Mouse (Mus musculus) embryonic facial prominence, embryonic 12.5 days (tissue): Measurements from ENCODE around the gene Rcan3. TPM values are rescaled to one million over a fixed set of nuclear protein-coding genes. Genes with fewer than 3 reads are reported as not detected.

Experiments used
- ATAC-seq: fragments of 200-750 bp; cut with Nextera tagmentation; 2 replicates; pipeline ENCODE4 v1.8.0; 2017; ENCODE audit not compliant: insufficient number of reproducible peaks, insufficient read depth, low FRiP score, low TSS enrichment
- H3K27ac ChIP-seq: fragments of 300-500 bp; sonication (generic); 2 replicates; pipeline ENCODE4 v1.5.1; 2016; ENCODE audit warnings: mild to moderate bottlenecking
- H3K27me3 ChIP-seq: fragments of 300-500 bp; sonication (generic); 2 replicates; pipeline ENCODE4 v1.6.1; 2016; ENCODE audit warnings: mild to moderate bottlenecking, moderate library complexity
- H3K36me3 ChIP-seq: fragments of 300-500 bp; sonication (generic); 2 replicates; pipeline ENCODE4 v1.6.1; 2016; ENCODE audit warnings: mild to moderate bottlenecking
- H3K4me1 ChIP-seq: fragments of 300-500 bp; sonication (generic); 2 replicates; pipeline ENCODE4 v1.6.1; 2016
- H3K4me2 ChIP-seq: fragments of 300-500 bp; sonication (generic); replicated peaks from 2 replicates; pipeline ENCODE4 v1.6.1; 2016; ENCODE audit warnings: mild to moderate bottlenecking, moderate library complexity
- H3K4me3 ChIP-seq: fragments of 300-500 bp; sonication (generic); 2 replicates; pipeline ENCODE4 v1.5.1; 2016; ENCODE audit warnings: mild to moderate bottlenecking
- H3K9ac ChIP-seq: fragments of 300-500 bp; sonication (generic); 2 replicates; pipeline ENCODE4 v1.6.1; 2016; ENCODE audit warnings: mild to moderate bottlenecking, moderate library complexity
- H3K9me3 ChIP-seq: fragments of 300-500 bp; sonication (generic); 2 replicates; pipeline ENCODE4 v1.6.1; 2016; ENCODE audit warnings: mild to moderate bottlenecking, moderate library complexity
- WGBS: fragments of 180-500 bp; shearing (Covaris S2); methylation state at CpG from one replicate; pipeline ENCODE4 v1.1.7; 2016; 5-methylcytosine and 5-hydroxymethylcytosine counted together
- microRNA counts: library from miRNA; unstranded; fragments of <30 nt; microRNA quantifications from one replicate; lab custom pipeline; 2017
- microRNA-seq: library from miRNA; unstranded; fragments of <30 nt; microRNA quantifications from one replicate; pipeline ENCODE4, GENCODE M21; 2017
- polyA plus RNA-seq: library from polyadenylated mRNA; unstranded; fragments of >200 nt; fragmentation: Nextera tagmentation; extraction: Ambion mirVana; gene quantifications from 2 replicates; pipeline ENCODE4 v1.2.1, GENCODE M21; 2016

Gene Rcan3
- polyA plus RNA-seq, 1 experiment from 2014 or later, result 17.2 TPM

DNA sequence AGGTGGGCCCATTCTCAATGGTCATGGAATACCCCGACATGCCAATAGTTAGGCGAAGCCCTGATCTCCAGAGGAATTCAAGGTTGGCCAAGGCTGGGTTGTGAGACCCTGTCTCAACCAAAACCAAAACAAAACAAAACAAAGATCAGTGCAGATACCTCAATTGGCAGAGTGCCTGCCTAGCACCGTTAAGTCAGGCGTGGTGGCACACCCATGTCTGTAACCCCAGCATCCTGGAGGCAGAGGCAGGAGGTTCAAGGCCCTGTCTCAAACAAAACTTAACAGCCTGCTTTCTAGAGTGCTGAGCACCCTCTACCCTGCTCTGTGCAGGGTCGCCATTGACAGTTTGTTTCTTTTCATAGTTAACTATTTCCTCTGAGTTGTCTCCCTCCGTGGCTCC, 42.6 kb downstream of the Rcan3 start:
- no peak overlapping the region for H3K9ac ChIP-seq
- peaks cover 8% of the 10 kb centered on the region; the same call in 1 of the 2 replicates for H3K27me3 ChIP-seq
- ATAC-seq, result no peak
- H3K27ac ChIP-seq, result no peak overlapping the region
- H3K36me3 ChIP-seq, result no peaks in the 10 kb centered on the region
- no peaks in the 10 kb centered on the region; the same call in 1 of the 2 replicates for H3K4me1 ChIP-seq
- H3K4me3 ChIP-seq, result no peak overlapping the region
- peaks cover 4% of the 10 kb centered on the region; the same call in 1 of the 2 replicates for H3K9me3 ChIP-seq
- 76% methylated on average over 6 of the region's 6 CpGs for WGBS
- no peak overlapping the region for H3K4me2 ChIP-seq

DNA sequence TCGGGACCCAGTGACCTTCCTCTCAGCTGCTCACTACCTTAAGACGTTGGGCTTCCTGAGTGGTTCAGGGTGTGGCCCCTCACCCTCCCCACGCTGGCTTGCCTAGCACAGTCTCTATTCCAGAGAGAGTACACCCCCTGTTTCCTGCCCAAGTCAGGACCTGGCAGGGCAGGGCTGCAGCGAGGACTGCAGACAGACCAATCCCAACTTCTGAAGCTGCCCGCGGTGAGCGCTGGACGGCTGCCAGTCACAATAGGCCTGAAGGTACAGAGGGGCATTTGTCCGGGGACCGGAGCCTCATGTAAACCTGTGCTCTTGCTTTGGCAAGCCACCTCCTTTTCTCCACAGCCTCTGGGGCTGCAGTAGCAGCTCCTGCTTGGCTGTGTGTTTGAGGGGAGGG, 48.0 kb downstream of the Rcan3 start:
- Histone ChIP-seq H3K27ac (no peak overlapping the region), H3K4me2 (no peak overlapping the region), H3K9me3 (no peaks in the 10 kb centered on the region), H3K36me3 (no peaks in the 10 kb centered on the region), H3K4me1 (no peaks in the 10 kb centered on the region), H3K4me3 (no peak overlapping the region), H3K9ac (no peak overlapping the region), H3K27me3 (peaks cover 4% of the 10 kb centered on the region; the same call in 1 of the 2 replicates)
- WGBS, result 41% methylated on average over 10 of the region's 10 CpGs
- peak; percentile 43; the same call in 1 of the 2 replicates for ATAC-seq

DNA sequence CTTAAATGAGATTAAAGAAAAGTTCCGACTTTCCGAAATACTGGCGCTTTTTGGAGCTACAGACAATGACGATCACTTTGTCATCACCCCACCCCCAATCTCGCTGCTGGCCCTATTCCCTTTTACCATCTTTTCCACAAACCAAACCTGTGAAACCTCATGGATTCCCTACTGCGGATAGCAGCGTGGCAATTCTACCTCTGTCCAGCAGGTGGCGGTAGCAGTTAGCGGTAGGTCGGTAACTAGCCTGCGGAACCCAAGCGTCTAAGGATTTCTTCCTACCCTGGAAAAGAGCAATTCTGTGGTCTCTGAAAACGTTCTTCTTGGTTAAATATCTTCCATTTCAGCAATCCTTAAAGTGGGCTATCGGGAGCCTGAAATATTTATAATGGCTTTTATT, 51.3 kb downstream of the Rcan3 start:
- no peaks in the 10 kb centered on the region for H3K36me3 ChIP-seq
- no peak overlapping the region for H3K9ac ChIP-seq
- 5% methylated on average over 14 of the region's 14 CpGs for WGBS
- peaks cover 7% of the 10 kb centered on the region; the same call in 1 of the 2 replicates for H3K27me3 ChIP-seq
- H3K4me3 ChIP-seq, result no peak overlapping the region
- ATAC-seq, result no peak
- no peaks in the 10 kb centered on the region for H3K9me3 ChIP-seq
- H3K4me2 ChIP-seq, result no peak overlapping the region
- H3K27ac ChIP-seq, result no peak overlapping the region
- no peaks in the 10 kb centered on the region for H3K4me1 ChIP-seq

- H3K4me1 ChIP-seq, result no peaks in the 10 kb centered on the region
- no peak for ATAC-seq
- no peak overlapping the region for H3K27ac ChIP-seq
- no peak overlapping the region for H3K4me3 ChIP-seq
- peaks cover 7% of the 10 kb centered on the region; the same call in 1 of the 2 replicates for H3K27me3 ChIP-seq
- WGBS, result 41% methylated on average over 8 of the region's 8 CpGs
- no peaks in the 10 kb centered on the region for H3K9me3 ChIP-seq
- no peak overlapping the region for H3K9ac ChIP-seq
- H3K4me2 ChIP-seq, result no peak overlapping the region
- H3K36me3 ChIP-seq, result no peaks in the 10 kb centered on the region
These were observed 52.3 kb downstream of the Rcan3 start for GRCm38 (mm10) chr4:135381355-135381754.

DNA sequence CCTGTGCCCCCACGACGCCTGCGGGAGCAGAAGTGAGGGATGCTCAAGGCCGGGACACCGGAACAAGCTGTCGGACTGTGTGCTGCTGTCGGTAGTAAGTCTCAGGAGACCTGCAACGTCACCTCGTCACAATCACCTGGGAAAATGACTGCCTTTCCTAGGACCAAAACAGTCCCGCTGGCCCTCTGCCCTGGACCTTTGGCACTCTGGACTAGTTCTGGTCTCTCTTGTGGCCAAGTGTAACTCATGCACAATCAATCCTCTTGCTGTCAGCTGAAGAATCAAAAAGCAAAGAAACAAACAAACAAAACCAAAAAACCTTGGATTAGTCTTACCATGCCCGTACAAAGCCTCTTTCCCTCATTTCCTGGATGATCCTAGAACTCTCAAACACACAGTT, 56.4 kb downstream of the Rcan3 start:
- H3K27me3 ChIP-seq, result 0 out of 2 replicates have a peak, but pooled peaks cover 3% of the 10 kb centered on the region
- no peak overlapping the region for H3K9ac ChIP-seq
- no peaks in the 10 kb centered on the region for H3K4me1 ChIP-seq
- no peak overlapping the region for H3K4me2 ChIP-seq
- no peaks in the 10 kb centered on the region for H3K36me3 ChIP-seq
- no peak for ATAC-seq
- no peak overlapping the region for H3K27ac ChIP-seq
- no peak overlapping the region for H3K4me3 ChIP-seq
- 83% methylated on average over 11 of the region's 11 CpGs for WGBS
- H3K9me3 ChIP-seq, result peaks cover 4% of the 10 kb centered on the region; the same call in 1 of the 2 replicates

GRCm38 (mm10) chr4:135375444-135375843, 58.2 kb downstream of the Rcan3 start:
- H3K4me1 ChIP-seq, result no peaks in the 10 kb centered on the region
- no peak overlapping the region for H3K27ac ChIP-seq
- no peaks in the 10 kb centered on the region for H3K36me3 ChIP-seq
- no peak overlapping the region for H3K9ac ChIP-seq
- no peak overlapping the region for H3K4me3 ChIP-seq
- H3K9me3 ChIP-seq, result peaks cover 4% of the 10 kb centered on the region; the same call in 1 of the 2 replicates
- 52% methylated on average over 3 of the region's 3 CpGs for WGBS
- 0 out of 2 replicates have a peak, but pooled peaks cover 3% of the 10 kb centered on the region for H3K27me3 ChIP-seq
- no peak overlapping the region for H3K4me2 ChIP-seq
- ATAC-seq, result no peak

GRCm38 (mm10) chr4:135373299-135373698, 60.4 kb downstream of the Rcan3 start:
- WGBS, result 81% methylated on average over 5 of the region's 5 CpGs
- no peak for ATAC-seq

GRCm38 (mm10) chr4:135370372-135370771, 63.3 kb downstream of the Rcan3 start:
- no peaks in the 10 kb centered on the region for H3K36me3 ChIP-seq
- H3K9ac ChIP-seq, result no peak overlapping the region
- 68% methylated on average over 11 of the region's 11 CpGs for WGBS
- no peaks in the 10 kb centered on the region for H3K27me3 ChIP-seq
- no peak overlapping the region for H3K4me3 ChIP-seq
- H3K4me2 ChIP-seq, result no peak overlapping the region
- H3K9me3 ChIP-seq, result peaks cover 2% of the 10 kb centered on the region; the same call in 1 of the 2 replicates
- no peaks in the 10 kb centered on the region for H3K4me1 ChIP-seq
- ATAC-seq, result no peak
- no peak overlapping the region for H3K27ac ChIP-seq

More at GRCm38 (mm10) chr4:135373299-135373698, 60.4 kb downstream of the Rcan3 start:
- no peaks in the 10 kb centered on the region for H3K27me3 ChIP-seq
- H3K4me3 ChIP-seq, result no peak overlapping the region
- no peak overlapping the region for H3K4me2 ChIP-seq
- no peaks in the 10 kb centered on the region for H3K4me1 ChIP-seq
- H3K36me3 ChIP-seq, result no peaks in the 10 kb centered on the region
- H3K27ac ChIP-seq, result no peak overlapping the region
- no peak overlapping the region for H3K9ac ChIP-seq
- peaks cover 4% of the 10 kb centered on the region; the same call in 1 of the 2 replicates for H3K9me3 ChIP-seq

- Histone ChIP-seq H3K9ac (no peak overlapping the region), H3K27me3 (no peaks in the 10 kb centered on the region), H3K4me2 (no peak overlapping the region), H3K36me3 (no peaks in the 10 kb centered on the region), H3K9me3 (no peaks in the 10 kb centered on the region), H3K4me3 (no peak overlapping the region), H3K4me1 (no peaks in the 10 kb centered on the region), H3K27ac (no peak overlapping the region)
- 20% methylated on average over 6 of the region's 6 CpGs for WGBS
- ATAC-seq, result no peak
These were observed 70.8 kb downstream of the Rcan3 start for GRCm38 (mm10) chr4:135362828-135363227.

MicroRNA genes within 50 kb of the gene (microRNA counts, 519-probe panel; counts per million panel counts)
- 460 counts per million, percentile 65 among the panel's probes with 10 or more counts for microRNA mmu-miR-700 (lab: Ali Mortazavi, UCI)

Small RNAs within 50 kb of the gene (microRNA-seq; reads per million reads assigned to microRNA genes)
- gene Mir700, result 221 reads per million, percentile 63 among the genes with 10 or more reads in this experiment

Other genes with a start within 250 kb of the Rcan3 start
- gene Clic4, start 161.0 kb downstream of the Rcan3 start, polyA plus RNA-seq, result 171 and 176 TPM in 2 replicates
- gene Srrm1, start 80.5 kb downstream of the Rcan3 start, polyA plus RNA-seq, result 257 and 276 TPM in 2 replicates
- 3.5 and 3.9 TPM in 2 replicates for gene Ncmap, start 35.6 kb downstream of the Rcan3 start, polyA plus RNA-seq
- 0.23 TPM in 1 of 2 replicates, not detected in the other for gene Stpg1, start 60.9 kb upstream of the Rcan3 start, polyA plus RNA-seq
- gene Nipal3, start 61.2 kb upstream of the Rcan3 start, polyA plus RNA-seq, result 2.6 and 3.1 TPM in 2 replicates
- gene Grhl3, start 139.8 kb upstream of the Rcan3 start, polyA plus RNA-seq, result 13.2 and 15.4 TPM in 2 replicates